In genomic region chr11:100619982-100620381, GRCm38 (mm10) we compare ENCODE assay signal across 8 mouse cellular contexts. TPM values are rescaled to one million over a fixed set of nuclear protein-coding genes. Genes with fewer than 3 reads are reported as not detected.
DNase-seq lines count a peak whose midpoint lies in the region; ATAC-seq lines count a peak whose summit lies in the region.

TSS of gene Dnajc7 (minus strand) at chr11:100620168.

- 7% methylated on average over 11 of the region's 11 CpGs for WGBS in heart, embryonic 10.5 days
- 2% methylated on average over 11 of the region's 11 CpGs for WGBS in midbrain, embryonic 13.5 days

- H3K4me2 ChIP-seq in midbrain, embryonic 13.5 days (replicated peaks) = peak within 1 kb of the TSS; percentile 88

- ATAC-seq in common myeloid progenitor, adult 5-6 weeks (replicated peaks; ENCODE audit: low read depth, poor library complexity, severe bottlenecking) = no peak
- ATAC-seq in midbrain, embryonic 13.5 days = no peak

- H3K27ac ChIP-seq in heart, embryonic 10.5 days = peak within 1 kb of the TSS; percentile 96
- peak within 1 kb of the TSS; percentile 93 for H3K27ac ChIP-seq in midbrain, embryonic 13.5 days

- H3K27me3 ChIP-seq in heart, embryonic 10.5 days (ENCODE audit: insufficient read depth, poor library complexity, severe bottlenecking) = no peaks in the 10 kb centered on the region
- H3K27me3 ChIP-seq in midbrain, embryonic 13.5 days = no peaks in the 10 kb centered on the region

- H3K9me3 ChIP-seq in heart, embryonic 10.5 days = no peaks in the 10 kb centered on the region
- H3K9me3 ChIP-seq in midbrain, embryonic 13.5 days = no peaks in the 10 kb centered on the region

- H3K36me3 ChIP-seq in heart, embryonic 10.5 days = peaks cover 11% of the 10 kb centered on the region
- H3K36me3 ChIP-seq in midbrain, embryonic 13.5 days = peaks cover 10% of the 10 kb centered on the region

- H3K9ac ChIP-seq in midbrain, embryonic 13.5 days (replicated peaks) = peak within 1 kb of the TSS; percentile 92

- peak within 1 kb of the TSS; percentile 97 for H3K4me3 ChIP-seq in heart, embryonic 10.5 days
- peak within 1 kb of the TSS; percentile 83 for H3K4me3 ChIP-seq in midbrain, embryonic 13.5 days (replicated peaks)

- peaks cover 38% of the 10 kb centered on the region for H3K4me1 ChIP-seq in heart, embryonic 10.5 days
- peaks cover 41% of the 10 kb centered on the region for H3K4me1 ChIP-seq in midbrain, embryonic 13.5 days (replicated peaks)

- peak; percentile 54 for DNase-seq in right cerebral cortex, postnatal 14 days
- DNase-seq in right cerebral cortex, adult 2 months (ENCODE audit: low spot score in 2 of 2) = no peak
- DNase-seq in heart, embryonic 10.5 days (ENCODE audit: low spot score) = no peak
- no peak for DNase-seq in layer of hippocampus, postnatal 36 days
- DNase-seq in ovary, postnatal 36 days (ENCODE audit: low spot score) = no peak
- DNase-seq in cerebellum, postnatal 10 days = no peak

RNA-seq across cellular contexts. Expression of gene Dnajc7, which starts in this region (rescaled TPM):
- 91.4 and 211 TPM in 2 replicates for total RNA-seq in common myeloid progenitor, adult 5-6 weeks (2017)
- polyA plus RNA-seq in heart, embryonic 10.5 days (2016; fragmentation: Nextera tagmentation; extraction: Ambion mirVana) = 194 and 211 TPM in 2 replicates
- total RNA-seq in layer of hippocampus, postnatal 36 days (2021) = 100 to 1,000 TPM; 249 to 265 TPM
- polyA plus RNA-seq in midbrain, embryonic 13.5 days (2015; fragmentation: Nextera tagmentation; extraction: Ambion mirVana) = 311 and 312 TPM in 2 replicates
